In genomic region chr6:96165818-96166379, GRCm38 (mm10) we compare ENCODE assay signal across 11 mouse cellular contexts. TPM values are rescaled to one million over a fixed set of nuclear protein-coding genes. Genes with fewer than 3 reads are reported as not detected.
A peak's percentile ranks its signal among the peaks of the same experiment; 100 is the strongest.
DNase-seq lines count a peak whose midpoint lies in the region.
"Had no signal": no experiment of that assay in that cellular context is flagged by ENCODE, and none has a peak within 500 bp of the region (broad histone marks: within the 10 kb centered on the region; RNA-seq: fewer than 3 reads in every experiment).

Gene 1700123L14Rik (minus strand): TSS chr6:96166243.

- peak; percentile 5 for DNase-seq in cerebellum, adult 11-12 months
- DNase-seq in cerebellum, adult 8-10 months = no peak
- peak; percentile 1 for DNase-seq in kidney, postnatal 14 days
- DNase-seq in kidney, adult 9 months = no peak
- peak; percentile 32 to 38 for DNase-seq in right cerebral cortex, postnatal 10 days (ENCODE audit: low spot score in 2 of 2)
- DNase-seq in right cerebral cortex, adult 18-20 months = no peak
- peak; percentile 1 to 2 for DNase-seq in heart, postnatal 36 days
- DNase-seq in spleen, postnatal 10 days (ENCODE audit: low spot score in 2 of 2) = no peak
- DNase-seq: liver, postnatal 0 days; thymus, adult 2 months had no signal

- intact Hi-C loops in heart, postnatal 36 days (cut with DNase I) = no loop called here

RNA-seq across cellular contexts. Expression of gene 1700123L14Rik, which starts in this region (rescaled TPM):
- not detected for total RNA-seq in heart, postnatal 36 days (2021)
- total RNA-seq: megakaryocyte, adult 5-6 weeks had no signal

Comparison
In these comparisons a context has a peak if more than half of its experiments do, and no peak if none do; other contexts are left out.
1. DNase-seq: peak in cerebellum, adult 11-12 months (single experiment), kidney, postnatal 14 days (single experiment) and right cerebral cortex, postnatal 10 days (2 of 2); none in cerebellum, adult 8-10 months (single experiment), kidney, adult 9 months (single experiment), right cerebral cortex, adult 18-20 months (single experiment) and spleen, postnatal 10 days (0 of 2).
2. Peak in DNase-seq in heart, postnatal 36 days; RNA of the gene not detected or under 1 TPM.